ENCODE assay signal across 20 mouse cellular contexts in the genomic region with DNA sequence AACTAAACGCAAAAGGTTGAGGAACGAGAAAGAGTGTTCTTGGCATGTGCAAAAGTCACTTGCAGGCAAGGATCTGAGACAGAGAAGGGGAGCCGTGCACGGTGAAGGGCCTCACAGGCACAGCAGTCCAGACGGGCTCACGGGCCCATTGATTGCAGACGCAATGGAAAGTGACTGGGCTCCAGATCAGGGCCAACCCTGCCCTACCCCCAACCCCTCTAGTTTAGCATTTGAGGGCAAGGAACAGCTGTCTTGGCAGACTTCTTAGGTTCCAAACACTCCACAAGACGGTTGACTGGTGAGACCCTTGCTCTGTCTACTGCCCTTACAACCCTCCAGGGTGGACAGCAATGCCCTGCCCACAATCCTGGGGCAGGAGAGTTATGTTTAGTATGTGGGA. TPM values are rescaled to one million over a fixed set of nuclear protein-coding genes. Genes with fewer than 3 reads are reported as not detected.
A peak's percentile ranks its signal among the peaks of the same experiment; 100 is the strongest.
DNase-seq lines count a peak whose midpoint lies in the region; ATAC-seq and TF ChIP-seq lines count a peak whose summit lies in the region.
"Had no signal": no experiment of that assay in that cellular context is flagged by ENCODE, and none has a peak within 500 bp of the region (broad histone marks: within the 10 kb centered on the region; RNA-seq: fewer than 3 reads in every experiment).

No protein-coding gene starts in this region.

- ATAC-seq in intestine, postnatal 0 days, result no peak
- no peak for ATAC-seq in intestine, embryonic 15.5 days
- no peak for ATAC-seq in lung, postnatal 0 days
- no peak for ATAC-seq in frontal cortex, adult (ENCODE audit: low TSS enrichment)
- ATAC-seq: intestine, embryonic 16.5 days had no signal

- no peak for TF ChIP-seq EP300 in lung, postnatal 0 days (IDR thresholded peaks at IDR 0.05)

- no peak for TF ChIP-seq CTCF in intestine, postnatal 0 days (IDR thresholded peaks at IDR 0.05; ENCODE audit: low read depth)
- no peak for TF ChIP-seq CTCF in lung, postnatal 0 days (IDR thresholded peaks at IDR 0.05)

- peaks cover 95% of the 10 kb centered on the region for H3K79me2 ChIP-seq in macrophage (ENCODE audit: inconsistent target)

- H3K27me3 ChIP-seq in intestine, postnatal 0 days (replicated peaks; ENCODE audit: control insufficient read depth, insufficient read depth, low read length), result no peaks in the 10 kb centered on the region
- H3K27me3 ChIP-seq in intestine, embryonic 15.5 days (replicated peaks), result no peaks in the 10 kb centered on the region
- no peaks in the 10 kb centered on the region for H3K27me3 ChIP-seq in lung, postnatal 0 days (replicated peaks; ENCODE audit: insufficient read depth, low read length)
- no peaks in the 10 kb centered on the region for H3K27me3 ChIP-seq in embryonic facial prominence, embryonic 10.5 days (replicated peaks; ENCODE audit: low read depth, poor library complexity, severe bottlenecking)
- H3K27me3 ChIP-seq: embryonic facial prominence, embryonic 12.5 days; forebrain, embryonic 12.5 days; heart, embryonic 12.5 days; lung, embryonic 15.5 days had no signal

- WGBS in intestine, postnatal 0 days, result 48% methylated on average over 8 of the region's 8 CpGs
- 70% methylated on average over 8 of the region's 8 CpGs for WGBS in intestine, embryonic 15.5 days
- WGBS in lung, postnatal 0 days, result 51% methylated on average over 8 of the region's 8 CpGs
- 79% methylated on average over 8 of the region's 8 CpGs for WGBS in embryonic facial prominence, embryonic 10.5 days
- 90% methylated on average over 7 of the region's 8 CpGs for WGBS in macrophage (ENCODE audit: missing documents)

- no peak overlapping the region for H3K4me3 ChIP-seq in intestine, postnatal 0 days (ENCODE audit: low read depth, low read length)
- no peak overlapping the region for H3K4me3 ChIP-seq in intestine, embryonic 15.5 days (replicated peaks)
- no peak overlapping the region for H3K4me3 ChIP-seq in lung, postnatal 0 days (ENCODE audit: low read depth, low read length)
- H3K4me3 ChIP-seq in embryonic facial prominence, embryonic 10.5 days, result no peak overlapping the region
- no peak overlapping the region for H3K4me3 ChIP-seq in macrophage (ENCODE audit: inconsistent target)
- H3K4me3 ChIP-seq: embryonic facial prominence, embryonic 12.5 days; forebrain, embryonic 12.5 days; heart, embryonic 12.5 days; lung, embryonic 15.5 days had no signal

- no peak overlapping the region for H3K27ac ChIP-seq in intestine, postnatal 0 days (ENCODE audit: low read depth, low read length)
- H3K27ac ChIP-seq in intestine, embryonic 15.5 days, result no peak overlapping the region
- H3K27ac ChIP-seq in lung, postnatal 0 days (ENCODE audit: low read length), result peak overlapping the region; percentile 84; the same call in 1 of the 2 replicates
- H3K27ac ChIP-seq in embryonic facial prominence, embryonic 10.5 days (replicated peaks), result peak overlapping the region; percentile 88
- peak overlapping the region; percentile 98 for H3K27ac ChIP-seq in macrophage
- H3K27ac ChIP-seq: embryonic facial prominence, embryonic 12.5 days; forebrain, embryonic 12.5 days had no signal

- H3K9ac ChIP-seq in intestine, postnatal 0 days (ENCODE audit: low read depth, low read length), result peak overlapping the region; percentile 7; the same call in 1 of the 2 replicates
- H3K9ac ChIP-seq in intestine, embryonic 15.5 days, result no peak overlapping the region
- H3K9ac ChIP-seq in lung, postnatal 0 days (replicated peaks; ENCODE audit: low read depth), result no peak overlapping the region
- H3K9ac ChIP-seq: embryonic facial prominence, embryonic 12.5 days; forebrain, embryonic 12.5 days; heart, embryonic 12.5 days; lung, embryonic 15.5 days had no signal

- no peak overlapping the region for H3K4me2 ChIP-seq in intestine, postnatal 0 days (replicated peaks; ENCODE audit: low read depth)
- no peak overlapping the region for H3K4me2 ChIP-seq in intestine, embryonic 15.5 days (replicated peaks)
- H3K4me2 ChIP-seq in lung, postnatal 0 days (replicated peaks; ENCODE audit: low read depth, low read length), result no peak overlapping the region
- H3K4me2 ChIP-seq: embryonic facial prominence, embryonic 12.5 days; forebrain, embryonic 12.5 days; heart, embryonic 12.5 days; lung, embryonic 15.5 days had no signal

- peaks cover 19% of the 10 kb centered on the region for H3K4me1 ChIP-seq in intestine, postnatal 0 days (replicated peaks; ENCODE audit: control insufficient read depth, insufficient read depth, low read length)
- peaks cover 67% of the 10 kb centered on the region for H3K4me1 ChIP-seq in intestine, embryonic 15.5 days (replicated peaks)
- peaks cover 52% of the 10 kb centered on the region for H3K4me1 ChIP-seq in lung, postnatal 0 days (ENCODE audit: insufficient read depth, low read depth, low read length)
- H3K4me1 ChIP-seq in embryonic facial prominence, embryonic 10.5 days, result peaks cover 99% of the 10 kb centered on the region

- no peaks in the 10 kb centered on the region for H3K9me3 ChIP-seq in intestine, postnatal 0 days (ENCODE audit: control insufficient read depth)
- H3K9me3 ChIP-seq in intestine, embryonic 15.5 days, result no peaks in the 10 kb centered on the region
- H3K9me3 ChIP-seq in lung, postnatal 0 days (ENCODE audit: low read length), result no peaks in the 10 kb centered on the region
- no peaks in the 10 kb centered on the region for H3K9me3 ChIP-seq in embryonic facial prominence, embryonic 10.5 days
- H3K9me3 ChIP-seq: embryonic facial prominence, embryonic 12.5 days; forebrain, embryonic 12.5 days; G1E; heart, embryonic 12.5 days; lung, embryonic 15.5 days had no signal

- no peaks in the 10 kb centered on the region for H3K36me3 ChIP-seq in intestine, postnatal 0 days (ENCODE audit: control insufficient read depth, insufficient read depth)
- no peaks in the 10 kb centered on the region for H3K36me3 ChIP-seq in intestine, embryonic 15.5 days
- H3K36me3 ChIP-seq in lung, postnatal 0 days (ENCODE audit: insufficient read depth, low read length), result no peaks in the 10 kb centered on the region
- H3K36me3 ChIP-seq in embryonic facial prominence, embryonic 10.5 days (replicated peaks), result peaks cover 4% of the 10 kb centered on the region
- H3K36me3 ChIP-seq in macrophage (ENCODE audit: inconsistent target), result no peaks in the 10 kb centered on the region
- H3K36me3 ChIP-seq: embryonic facial prominence, embryonic 12.5 days; forebrain, embryonic 12.5 days; heart, embryonic 12.5 days; lung, embryonic 15.5 days had no signal

- DNase-seq in lung, postnatal 0 days (ENCODE audit: low spot score), result no peak
- DNase-seq in lung, postnatal 25 days (ENCODE audit: low spot score), result no peak
- no peak for DNase-seq in embryonic facial prominence, embryonic 10.5 days (ENCODE audit: low spot score)
- DNase-seq in heart, adult 18-20 months, result no peak
- DNase-seq: adrenal gland, postnatal 10 days; cerebellum, postnatal 10 days; gastrocnemius, postnatal 10 days; heart, postnatal 4 days; layer of hippocampus, postnatal 36 days; retina, postnatal 1 day had no signal

RNA-seq across cellular contexts. Expression of a gene that starts 41.7 kb away (rescaled TPM):
- polyA plus RNA-seq in intestine, postnatal 0 days (2015; fragmentation: Nextera tagmentation; extraction: Ambion mirVana), result 185 and 190 TPM in 2 replicates
- 520 and 568 TPM in 2 replicates for polyA plus RNA-seq in intestine, embryonic 15.5 days (2015; fragmentation: Nextera tagmentation; extraction: Ambion mirVana)
- 296 and 298 TPM in 2 replicates for polyA plus RNA-seq in lung, postnatal 0 days (2015; fragmentation: Nextera tagmentation; extraction: Ambion mirVana)
- polyA plus RNA-seq in embryonic facial prominence, embryonic 10.5 days (2016; fragmentation: Nextera tagmentation; extraction: Ambion mirVana), result 522 and 534 TPM in 2 replicates
- total RNA-seq in macrophage (2018; cell fraction: chromatin; rRNA removed), result 100 to 1,000 TPM in 3 of 26 experiments, 10 to 100 TPM in 19, 1 to 10 TPM in 4; 5.1 to 131 (median 33.7) TPM
- total RNA-seq in macrophage (2018; cell fraction: cytosol; rRNA removed), result 10 to 100 TPM; 35.0 to 94.6 (median 64.7) TPM
- 100 to 1,000 TPM in 1 of 26 experiments, 10 to 100 TPM in 25; 17.1 to 112 (median 41.7) TPM for total RNA-seq in macrophage (2018; cell fraction: nucleus; rRNA removed)
- polyA plus RNA-seq in macrophage (2018), result 72.5 to 101 TPM (median 88.0 TPM) in 3 replicates
- total RNA-seq in heart, adult 18-20 months (2021), result 1,000 to 10,000 TPM; 2,187 to 2,245 TPM

RNA-seq across cellular contexts. Expression of a gene that starts 48.9 kb away (rescaled TPM):
- polyA plus RNA-seq in intestine, postnatal 0 days (2015; fragmentation: Nextera tagmentation; extraction: Ambion mirVana), result 8.5 and 9.4 TPM in 2 replicates
- polyA plus RNA-seq in intestine, embryonic 15.5 days (2015; fragmentation: Nextera tagmentation; extraction: Ambion mirVana), result 13.5 and 13.6 TPM in 2 replicates
- polyA plus RNA-seq in lung, postnatal 0 days (2015; fragmentation: Nextera tagmentation; extraction: Ambion mirVana), result 11.1 and 12.9 TPM in 2 replicates
- polyA plus RNA-seq in embryonic facial prominence, embryonic 10.5 days (2016; fragmentation: Nextera tagmentation; extraction: Ambion mirVana), result 21.5 and 25.2 TPM in 2 replicates
- 100 to 1,000 TPM in 9 of 26 experiments, 10 to 100 TPM in 17; 10.9 to 127 (median 87.0) TPM for total RNA-seq in macrophage (2018; cell fraction: chromatin; rRNA removed)
- total RNA-seq in macrophage (2018; cell fraction: cytosol; rRNA removed), result 10 to 100 TPM; 18.9 to 85.9 (median 65.4) TPM
- 100 to 1,000 TPM in 9 of 26 experiments, 10 to 100 TPM in 17; 15.7 to 151 (median 83.9) TPM for total RNA-seq in macrophage (2018; cell fraction: nucleus; rRNA removed)
- polyA plus RNA-seq in macrophage (2018), result 33.7 to 69.0 TPM (median 50.1 TPM) in 3 replicates
- 10 to 100 TPM; 21.6 to 22.4 TPM for total RNA-seq in heart, adult 18-20 months (2021)

Comparison
In these comparisons a context has a peak if more than half of its experiments do, and no peak if none do; other contexts are left out.
1. H3K27ac ChIP-seq: peak in lung, postnatal 0 days (single experiment), embryonic facial prominence, embryonic 10.5 days (single experiment) and macrophage (single experiment); none in intestine, postnatal 0 days (single experiment) and intestine, embryonic 15.5 days (single experiment).